In genomic region chr1:155303402-155303801, GRCm38 (mm10) we compare ENCODE assay signal across 30 mouse cellular contexts. TPM values are rescaled to one million over a fixed set of nuclear protein-coding genes. Genes with fewer than 3 reads are reported as not detected.
DNase-seq lines count a peak whose midpoint lies in the region; ATAC-seq and TF ChIP-seq lines count a peak whose summit lies in the region.
"Had no signal": no experiment of that assay in that cellular context is flagged by ENCODE, and none has a peak within 500 bp of the region (broad histone marks: within the 10 kb centered on the region; RNA-seq: fewer than 3 reads in every experiment).

No protein-coding gene starts in this region.

- no peak for DNase-seq in forebrain, embryonic 11.5 days (ENCODE audit: low spot score)
- peak; percentile 19 for DNase-seq in hindbrain, postnatal 0 days (ENCODE audit: low spot score)
- DNase-seq in NIH3T3 (ENCODE audit: low read depth) = peak; percentile 46
- DNase-seq in left cerebral cortex, adult 18-20 months (ENCODE audit: low spot score in 2 of 2) = no peak
- DNase-seq: adrenal gland, postnatal 10 days; cerebellum, adult 11-12 months; cerebellum, postnatal 10 days; gastrocnemius, postnatal 14 days; heart, postnatal 14 days; kidney, adult 18-20 months; kidney, postnatal 25 days; liver, embryonic 13.5 days; lung, embryonic 14.5 days; right cerebral cortex, postnatal 4 days; thymus, adult 18-20 months; thymus, postnatal 25 days had no signal

- no peaks in the 10 kb centered on the region for H3K27me3 ChIP-seq in forebrain, embryonic 13.5 days
- no peaks in the 10 kb centered on the region; the same call in 1 of the 2 replicates for H3K27me3 ChIP-seq in forebrain, embryonic 11.5 days (ENCODE audit: control insufficient read depth, insufficient read depth, low read length)
- H3K27me3 ChIP-seq in hindbrain, postnatal 0 days (ENCODE audit: insufficient read depth, low read length) = no peaks in the 10 kb centered on the region
- H3K27me3 ChIP-seq in hindbrain, embryonic 12.5 days = no peaks in the 10 kb centered on the region
- no peaks in the 10 kb centered on the region for H3K27me3 ChIP-seq in midbrain, embryonic 15.5 days (replicated peaks)
- H3K27me3 ChIP-seq: kidney, embryonic 15.5 days; limb, embryonic 15.5 days; liver, embryonic 13.5 days; neural tube, embryonic 13.5 days; Patski had no signal

- H3K36me3 ChIP-seq in forebrain, embryonic 13.5 days (ENCODE audit: poor library complexity, severe bottlenecking) = 0 out of 2 replicates have a peak, but pooled peaks cover 7% of the 10 kb centered on the region
- no peaks in the 10 kb centered on the region for H3K36me3 ChIP-seq in forebrain, embryonic 11.5 days (ENCODE audit: control insufficient read depth, insufficient read depth, low read length)
- peaks cover 6% of the 10 kb centered on the region; the same call in 1 of the 2 replicates for H3K36me3 ChIP-seq in hindbrain, postnatal 0 days (ENCODE audit: insufficient read depth, low read length)
- peaks cover 12% of the 10 kb centered on the region; the same call in 1 of the 2 replicates for H3K36me3 ChIP-seq in hindbrain, embryonic 12.5 days
- no peaks in the 10 kb centered on the region for H3K36me3 ChIP-seq in midbrain, embryonic 15.5 days (replicated peaks)
- H3K36me3 ChIP-seq: limb, embryonic 10.5 days; limb, embryonic 15.5 days had no signal

- ATAC-seq in forebrain, embryonic 13.5 days = peak; percentile 63
- ATAC-seq in forebrain, embryonic 11.5 days (replicated peaks; ENCODE audit: low FRiP score) = no peak
- no peak for ATAC-seq in hindbrain, postnatal 0 days
- ATAC-seq in hindbrain, embryonic 12.5 days (ENCODE audit: low FRiP score) = no peak
- peak; percentile 64; the same call in 1 of the 2 replicates for ATAC-seq in midbrain, embryonic 15.5 days (replicated peaks)
- no peak for ATAC-seq in CD4-positive, CD25-positive, alpha-beta regulatory T cell, adult 4 months
- ATAC-seq: Patski had no signal

- H3K27ac ChIP-seq in forebrain, embryonic 13.5 days = no peak overlapping the region
- H3K27ac ChIP-seq in forebrain, embryonic 11.5 days (ENCODE audit: low read depth, low read length) = no peak overlapping the region
- H3K27ac ChIP-seq in hindbrain, postnatal 0 days = no peak overlapping the region
- no peak overlapping the region for H3K27ac ChIP-seq in hindbrain, embryonic 12.5 days
- peak overlapping the region; percentile 70; the same call in 1 of the 2 replicates for H3K27ac ChIP-seq in midbrain, embryonic 15.5 days
- H3K27ac ChIP-seq: hindbrain, embryonic 10.5 days; kidney, embryonic 15.5 days; limb, embryonic 10.5 days; limb, embryonic 15.5 days; liver, embryonic 13.5 days; neural tube, embryonic 13.5 days; stomach, postnatal 0 days had no signal

- TF ChIP-seq CTCF in hindbrain, postnatal 0 days (IDR thresholded peaks at IDR 0.05; ENCODE audit: low read depth) = no peak

- no peak overlapping the region for H3K4me2 ChIP-seq in forebrain, embryonic 13.5 days
- no peak overlapping the region for H3K4me2 ChIP-seq in forebrain, embryonic 11.5 days (ENCODE audit: low read depth, low read length, severe bottlenecking)
- H3K4me2 ChIP-seq in hindbrain, postnatal 0 days (ENCODE audit: low read depth, low read length) = no peak overlapping the region
- H3K4me2 ChIP-seq in hindbrain, embryonic 12.5 days (replicated peaks) = no peak overlapping the region
- H3K4me2 ChIP-seq in midbrain, embryonic 15.5 days = no peak overlapping the region
- H3K4me2 ChIP-seq: kidney, embryonic 15.5 days; limb, embryonic 15.5 days; liver, embryonic 13.5 days; lung, embryonic 14.5 days; neural tube, embryonic 13.5 days had no signal

- peaks cover 46% of the 10 kb centered on the region for H3K4me1 ChIP-seq in forebrain, embryonic 13.5 days
- H3K4me1 ChIP-seq in forebrain, embryonic 11.5 days (replicated peaks; ENCODE audit: control insufficient read depth, insufficient read depth, low read length) = peaks cover 9% of the 10 kb centered on the region; the same call in 1 of the 2 replicates
- peaks cover 5% of the 10 kb centered on the region; the same call in 1 of the 2 replicates for H3K4me1 ChIP-seq in hindbrain, postnatal 0 days (ENCODE audit: insufficient read depth, low read length)
- peaks cover 10% of the 10 kb centered on the region for H3K4me1 ChIP-seq in hindbrain, embryonic 12.5 days
- H3K4me1 ChIP-seq in midbrain, embryonic 15.5 days = peaks cover 42% of the 10 kb centered on the region
- H3K4me1 ChIP-seq: limb, embryonic 15.5 days; liver, embryonic 13.5 days had no signal

- H3K9me3 ChIP-seq in forebrain, embryonic 13.5 days (replicated peaks) = no peaks in the 10 kb centered on the region
- H3K9me3 ChIP-seq in forebrain, embryonic 11.5 days (ENCODE audit: control insufficient read depth, low read length) = no peaks in the 10 kb centered on the region
- H3K9me3 ChIP-seq in hindbrain, postnatal 0 days (ENCODE audit: low read length) = no peaks in the 10 kb centered on the region
- H3K9me3 ChIP-seq in hindbrain, embryonic 12.5 days (replicated peaks) = no peaks in the 10 kb centered on the region
- no peaks in the 10 kb centered on the region for H3K9me3 ChIP-seq in midbrain, embryonic 15.5 days
- H3K9me3 ChIP-seq: G1E; hindbrain, embryonic 10.5 days; kidney, embryonic 15.5 days; limb, embryonic 10.5 days; limb, embryonic 15.5 days; liver, embryonic 13.5 days; neural tube, embryonic 13.5 days had no signal

- no peak overlapping the region for H3K9ac ChIP-seq in forebrain, embryonic 13.5 days
- H3K9ac ChIP-seq in forebrain, embryonic 11.5 days (ENCODE audit: low read length) = no peak overlapping the region
- no peak overlapping the region for H3K9ac ChIP-seq in hindbrain, postnatal 0 days (replicated peaks; ENCODE audit: low read length)
- H3K9ac ChIP-seq in hindbrain, embryonic 12.5 days = no peak overlapping the region
- H3K9ac ChIP-seq in midbrain, embryonic 15.5 days = no peak overlapping the region
- H3K9ac ChIP-seq: kidney, embryonic 15.5 days; limb, embryonic 15.5 days; liver, embryonic 13.5 days; lung, embryonic 14.5 days; neural tube, embryonic 13.5 days had no signal

- 51% methylated on average over 2 of the region's 2 CpGs for WGBS in forebrain, embryonic 13.5 days
- WGBS in forebrain, embryonic 11.5 days = 66% methylated on average over 2 of the region's 2 CpGs
- WGBS in hindbrain, postnatal 0 days = 60% methylated on average over 2 of the region's 2 CpGs
- WGBS in hindbrain, embryonic 12.5 days = 86% methylated on average over 2 of the region's 2 CpGs
- WGBS in midbrain, embryonic 15.5 days = 40% methylated on average over 2 of the region's 2 CpGs

- H3K4me3 ChIP-seq in forebrain, embryonic 13.5 days = no peak overlapping the region
- no peak overlapping the region for H3K4me3 ChIP-seq in forebrain, embryonic 11.5 days (ENCODE audit: low read depth, low read length)
- no peak overlapping the region for H3K4me3 ChIP-seq in hindbrain, postnatal 0 days (ENCODE audit: low read length)
- H3K4me3 ChIP-seq in hindbrain, embryonic 12.5 days = no peak overlapping the region
- H3K4me3 ChIP-seq in midbrain, embryonic 15.5 days = no peak overlapping the region
- H3K4me3 ChIP-seq: erythroblast, embryonic 14.5 days; hindbrain, embryonic 10.5 days; kidney, embryonic 15.5 days; limb, embryonic 10.5 days; limb, embryonic 15.5 days; liver, embryonic 13.5 days; neural tube, embryonic 13.5 days had no signal

RNA-seq across cellular contexts. Expression of gene BC034090, which starts 59.2 kb away (rescaled TPM):
- 2.5 and 3.4 TPM in 2 replicates for polyA plus RNA-seq in forebrain, embryonic 13.5 days (2015; fragmentation: Nextera tagmentation; extraction: Ambion mirVana)
- polyA plus RNA-seq in forebrain, embryonic 11.5 days (2014; fragmentation: Nextera tagmentation; extraction: Ambion mirVana) = 3.2 and 3.3 TPM in 2 replicates
- 16.1 and 18.8 TPM in 2 replicates for total RNA-seq in hindbrain, postnatal 0 days (2014; rRNA removed)
- polyA plus RNA-seq in hindbrain, postnatal 0 days (2015; fragmentation: Nextera tagmentation; extraction: Ambion mirVana) = 3.6 and 3.7 TPM in 2 replicates
- 5.0 and 5.4 TPM in 2 replicates for polyA plus RNA-seq in hindbrain, embryonic 12.5 days (2016; fragmentation: Nextera tagmentation; extraction: Ambion mirVana)
- polyA plus RNA-seq in midbrain, embryonic 15.5 days (2015; fragmentation: Nextera tagmentation; extraction: Ambion mirVana) = 4.0 and 4.3 TPM in 2 replicates
- 10 to 100 TPM in 1 of 2 experiments, 1 to 10 TPM in 1; 7.9 to 10.7 TPM for total RNA-seq in left cerebral cortex, adult 18-20 months (2021)
- under 1 TPM; 0.29 to 0.32 TPM for polyA plus RNA-seq in CD4-positive, CD25-positive, alpha-beta regulatory T cell, adult 4 months (2017; shearing (Covaris generic))
- total RNA-seq: megakaryocyte, adult 5-6 weeks had no signal
- polyA plus RNA-seq: erythroblast, embryonic 14.5 days had no signal

Comparison
In these comparisons a context has a peak if more than half of its experiments do, and no peak if none do; other contexts are left out.
1. ATAC-seq: peak in forebrain, embryonic 13.5 days (single experiment) and midbrain, embryonic 15.5 days (single experiment); none in forebrain, embryonic 11.5 days (single experiment), hindbrain, postnatal 0 days (single experiment), hindbrain, embryonic 12.5 days (single experiment) and CD4-positive, CD25-positive, alpha-beta regulatory T cell, adult 4 months (single experiment).
2. DNase-seq: peak in hindbrain, postnatal 0 days (single experiment) and NIH3T3 (single experiment); none in forebrain, embryonic 11.5 days (single experiment) and left cerebral cortex, adult 18-20 months (0 of 2).